In genomic region chr2:168260900-168261299, GRCm38 (mm10) we compare ENCODE assay signal across 17 mouse cellular contexts. TPM values are rescaled to one million over a fixed set of nuclear protein-coding genes. Genes with fewer than 3 reads are reported as not detected.
DNase-seq lines count a peak whose midpoint lies in the region.
"Had no signal": no experiment of that assay in that cellular context is flagged by ENCODE, and none has a peak within 500 bp of the region (broad histone marks: within the 10 kb centered on the region; RNA-seq: fewer than 3 reads in every experiment).

No protein-coding gene starts in this region.

- DNase-seq in layer of hippocampus, adult 18-20 months (ENCODE audit: low spot score in 2 of 2) = peak; percentile 66 to 85
- no peak for DNase-seq in layer of hippocampus, postnatal 25 days (ENCODE audit: extremely low spot score in 1 of 2, low spot score in 1 of 2)
- peak; percentile 44 to 46 for DNase-seq in frontal cortex, postnatal 14 days (ENCODE audit: low spot score in 2 of 2)
- peak; percentile 64 to 67 for DNase-seq in layer of hippocampus, postnatal 36 days
- DNase-seq in right cerebral cortex, postnatal 10 days (ENCODE audit: low spot score in 2 of 2) = peak; percentile 68 to 80
- no peak for DNase-seq in lung, postnatal 10 days
- no peak for DNase-seq in thymus, postnatal 4 days
- no peak for DNase-seq in thymus, postnatal 14 days
- DNase-seq: adrenal gland, postnatal 10 days; B cell, adult 2 months; cerebellum, adult 11-12 months; heart, postnatal 14 days; kidney, adult 11 months; kidney, postnatal 10 days; lung, adult 2 months had no signal

RNA-seq across cellular contexts. Expression of gene Kcng1, which starts 20.6 kb away (rescaled TPM):
- 10 to 100 TPM; 43.9 to 51.6 TPM for total RNA-seq in layer of hippocampus, adult 18-20 months (2021)
- 10 to 100 TPM; 38.0 to 38.6 TPM for total RNA-seq in layer of hippocampus, postnatal 25 days (2021)
- total RNA-seq in layer of hippocampus, postnatal 36 days (2021) = 10 to 100 TPM; 36.3 to 39.0 TPM
- total RNA-seq: liver, adult 2 months; neutrophil, adult 5-6 weeks had no signal

RNA-seq across cellular contexts. Expression of gene Mocs3, which starts 30.5 kb away (rescaled TPM):
- total RNA-seq in layer of hippocampus, adult 18-20 months (2021) = 10 to 100 TPM; 18.1 to 18.2 TPM
- total RNA-seq in layer of hippocampus, postnatal 25 days (2021) = 10 to 100 TPM; 17.1 to 17.7 TPM
- total RNA-seq in layer of hippocampus, postnatal 36 days (2021) = 10 to 100 TPM; 16.3 to 17.8 TPM

RNA-seq across cellular contexts. Expression of gene Dpm1, which starts 30.5 kb away (rescaled TPM):
- total RNA-seq in layer of hippocampus, adult 18-20 months (2021) = 10 to 100 TPM; 68.3 to 74.5 TPM
- 10 to 100 TPM; 68.7 to 71.0 TPM for total RNA-seq in layer of hippocampus, postnatal 25 days (2021)
- 10 to 100 TPM; 79.7 to 84.2 TPM for total RNA-seq in layer of hippocampus, postnatal 36 days (2021)

RNA-seq across cellular contexts. Expression of gene Gm20716, which starts 30.7 kb away (rescaled TPM):
- 10 to 100 TPM; 24.7 to 31.3 TPM for total RNA-seq in layer of hippocampus, adult 18-20 months (2021)
- total RNA-seq in layer of hippocampus, postnatal 25 days (2021) = 10 to 100 TPM; 26.9 to 32.7 TPM
- total RNA-seq in layer of hippocampus, postnatal 36 days (2021) = 10 to 100 TPM; 30.1 to 34.0 TPM

RNA-seq across cellular contexts. Expression of gene Adnp, which starts 54.0 kb away (rescaled TPM):
- total RNA-seq in layer of hippocampus, adult 18-20 months (2021) = 10 to 100 TPM; 82.7 to 90.3 TPM
- total RNA-seq in layer of hippocampus, postnatal 25 days (2021) = 100 to 1,000 TPM in 1 of 2 experiments, 10 to 100 TPM in 1; 78.3 to 102 TPM
- total RNA-seq in layer of hippocampus, postnatal 36 days (2021) = 10 to 100 TPM; 84.3 to 90.6 TPM

Comparison
In these comparisons a context has a peak if more than half of its experiments do, and no peak if none do; other contexts are left out.
1. DNase-seq: peak in layer of hippocampus, adult 18-20 months (2 of 2), frontal cortex, postnatal 14 days (2 of 2), layer of hippocampus, postnatal 36 days (2 of 2) and right cerebral cortex, postnatal 10 days (2 of 2); none in layer of hippocampus, postnatal 25 days (0 of 2), lung, postnatal 10 days (single experiment), thymus, postnatal 4 days (single experiment) and thymus, postnatal 14 days (single experiment).